ENCODE assay signal across 7 mouse cellular contexts in the genomic region with DNA sequence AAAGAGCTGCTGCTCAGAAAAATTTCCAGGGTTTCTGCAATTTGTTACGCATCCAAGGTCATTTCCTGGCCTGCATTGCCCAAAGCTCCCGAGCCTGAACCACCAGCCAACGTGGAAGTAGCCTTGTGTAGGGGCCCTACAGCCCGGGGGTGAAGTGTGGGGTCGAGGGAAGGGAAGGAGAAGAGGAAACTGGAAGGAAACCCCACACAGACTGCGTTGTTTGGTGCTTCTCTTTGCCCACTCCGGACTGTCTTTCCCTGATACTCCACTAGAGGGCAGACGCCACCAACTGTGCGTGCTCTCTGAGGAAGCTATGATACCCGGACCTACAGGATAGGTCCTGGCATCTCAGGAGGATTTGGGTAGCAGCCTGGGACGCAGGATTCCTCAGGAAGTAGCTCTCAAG.
DNase-seq lines count a peak whose midpoint lies in the region; ATAC-seq lines count a peak whose summit lies in the region.

No protein-coding gene starts in this region.

- DNase-seq in WW6 (ENCODE audit: low read depth, low spot score) = peak; percentile 43
- peak; percentile 81 for DNase-seq in cerebellum, adult 9-10 months
- DNase-seq in layer of hippocampus, postnatal 14 days (ENCODE audit: low spot score in 2 of 2) = peak; percentile 82 to 86
- peak; percentile 55 to 76 for DNase-seq in lung, postnatal 4 days
- DNase-seq in right cerebral cortex, postnatal 4 days = peak; percentile 88

- peak; percentile 89 for ATAC-seq in frontal cortex, adult (ENCODE audit: low TSS enrichment)
- peak; percentile 62 to 76; a peak in 3 of 4 replicates for ATAC-seq in hematopoietic stem cell, adult 5-6 weeks (replicated peaks in 1 of 2; ENCODE audit: insufficient read depth in 1 of 2, low FRiP score in 2 of 2, low TSS enrichment in 1 of 2, low read depth in 1 of 2, poor library complexity in 2 of 2, severe bottlenecking in 2 of 2)

Comparison
In these comparisons a context has a peak if more than half of its experiments do, and no peak if none do; other contexts are left out.
1. Peak in every context shown above with its lines: DNase-seq and ATAC-seq.